Mouse (Mus musculus) MEL (cell line): ENCODE measurements around the gene Atp6v1g2. TPM values are rescaled to one million over a fixed set of nuclear protein-coding genes. Genes with fewer than 3 reads are reported as not detected.

Experiments
- DNase-seq: peaks from one replicate; pipeline ENCODE4 v3.0.0; 2011; ENCODE audit warnings: low read depth, low spot score
- H3K27ac ChIP-seq: 2 replicates; pipeline ENCODE4 v1.5.1; 2012; ENCODE audit warnings: low read depth, mild to moderate bottlenecking, control low read depth, low read length, moderate library complexity; ENCODE audit not compliant: control insufficient read depth
- H3K27me3 ChIP-seq, 2 experiments: fragments of 150-350 bp in 1 of 2; sonication (generic) in 1 of 2; 2 replicates each; pipeline ENCODE4 v1.6.1; 2012; ENCODE audit warnings: low read length in 2 of 2, mild to moderate bottlenecking in 2 of 2, improper control_type of control experiment in 1 of 2, moderate library complexity in 1 of 2; ENCODE audit not compliant: insufficient read depth in 2 of 2, control insufficient read depth in 1 of 2
- H3K36me3 ChIP-seq, 2 experiments: 2 replicates each; pipeline ENCODE4 v1.6.1; 2012 to 2014; ENCODE audit warnings: low read length in 2 of 2, improper control_type of control experiment in 1 of 2, inconsistent platforms in 1 of 2, mild to moderate bottlenecking in 1 of 2; ENCODE audit not compliant: insufficient read depth in 2 of 2, control insufficient read depth in 1 of 2
- H3K4me1 ChIP-seq, 2 experiments: fragments of 150-350 bp in 1 of 2; sonication (generic) in 1 of 2; 2 replicates each; pipeline ENCODE4 v1.6.1; 2012; ENCODE audit warnings: low read length in 2 of 2, improper control_type of control experiment in 1 of 2, mild to moderate bottlenecking in 1 of 2; ENCODE audit not compliant: insufficient read depth in 2 of 2, control insufficient read depth in 1 of 2
- H3K4me3 ChIP-seq, 2 experiments: fragments of 150-350 bp in 1 of 2; sonication (generic) in 1 of 2; 2 replicates each; pipeline ENCODE4 v1.5.1; 2012; ENCODE audit warnings: low read depth in 2 of 2, low read length in 2 of 2, mild to moderate bottlenecking in 2 of 2, moderate library complexity in 2 of 2, control low read depth in 1 of 2, improper control_type of control experiment in 1 of 2; ENCODE audit not compliant: control insufficient read depth in 1 of 2, insufficient read depth in 1 of 2
- H3K79me2 ChIP-seq: 2 replicates; pipeline ENCODE4 v1.6.1; 2012; ENCODE audit warnings: mild to moderate bottlenecking, low read length, moderate library complexity; ENCODE audit not compliant: control insufficient read depth, poor library complexity, insufficient read depth
- H3K9ac ChIP-seq: 2 replicates; pipeline ENCODE4 v1.6.1; 2012; ENCODE audit warnings: low read depth, mild to moderate bottlenecking, control low read depth, low read length, moderate library complexity; ENCODE audit not compliant: control insufficient read depth, poor library complexity, severe bottlenecking
- H3K9me3 ChIP-seq: fragments of 150-350 bp; sonication (generic); replicated peaks from 2 replicates; pipeline ENCODE4 v1.6.1; 2012; ENCODE audit warnings: mild to moderate bottlenecking, low read length, improper control_type of control experiment, moderate library complexity; ENCODE audit not compliant: insufficient read depth
- CHD1 ChIP-seq: IDR thresholded peaks from 2 replicates; pipeline ENCODE4 v1.6.1; 2012; ENCODE audit warnings: low read depth, mild to moderate bottlenecking, inconsistent platforms, low read length, improper control_type of control experiment
- CHD2 ChIP-seq: IDR thresholded peaks from 2 replicates; pipeline ENCODE4 v1.6.1; 2011; ENCODE audit warnings: low read length, improper control_type of control experiment
- CTCF ChIP-seq, 3 experiments: IDR thresholded peaks in 2 of 3; conservative IDR thresholded peaks in 1 of 3; 2 replicates each; pipeline ENCODE4 v1.5.1; 2011 to 2012; ENCODE audit warnings: low read length in 3 of 3, low read depth in 2 of 3, mild to moderate bottlenecking in 2 of 3, improper control_type of control experiment in 1 of 3, inconsistent platforms in 1 of 3, mixed read lengths in 1 of 3, moderate library complexity in 1 of 3; ENCODE audit not compliant: control insufficient read depth in 1 of 3, insufficient read depth in 1 of 3, poor library complexity in 1 of 3, severe bottlenecking in 1 of 3
- E2F4 ChIP-seq: IDR thresholded peaks from 2 replicates; pipeline ENCODE4 v1.6.1; 2011; ENCODE audit warnings: low read depth, low read length, improper control_type of control experiment, borderline replicate concordance
- ELF1 ChIP-seq: IDR thresholded peaks from 2 replicates; pipeline ENCODE4 v1.6.1; 2014; ENCODE audit warnings: low read depth, mild to moderate bottlenecking, inconsistent platforms, low read length, improper control_type of control experiment, moderate library complexity
- EP300 ChIP-seq, 2 experiments: IDR thresholded peaks; 2 replicates each; pipeline ENCODE4 v1.6.1; 2011; ENCODE audit warnings: improper control_type of control experiment in 2 of 2, low read length in 2 of 2, low read depth in 1 of 2, mild to moderate bottlenecking in 1 of 2
- ETS1 ChIP-seq: IDR thresholded peaks from 2 replicates; pipeline ENCODE4 v1.6.1; 2012; ENCODE audit warnings: low read depth, mild to moderate bottlenecking, inconsistent platforms, low read length, improper control_type of control experiment, moderate library complexity
- GABPA ChIP-seq: IDR thresholded peaks from 2 replicates; pipeline ENCODE4 v1.6.1; 2012; ENCODE audit warnings: low read depth, mild to moderate bottlenecking, inconsistent platforms, low read length, improper control_type of control experiment, moderate library complexity
- GATA1 ChIP-seq: IDR thresholded peaks from 2 replicates; pipeline ENCODE4 v1.6.1; 2011; ENCODE audit warnings: low read depth, low read length, improper control_type of control experiment
- HCFC1 ChIP-seq: IDR thresholded peaks from 2 replicates; pipeline ENCODE4 v1.6.1; 2012; ENCODE audit warnings: low read depth, mild to moderate bottlenecking, inconsistent platforms, low read length, improper control_type of control experiment, moderate library complexity
- JUND ChIP-seq: IDR thresholded peaks from 2 replicates; pipeline ENCODE4 v1.6.1; 2011; ENCODE audit warnings: low read depth, mild to moderate bottlenecking, improper control_type of control experiment, low read length
- MAFK ChIP-seq: IDR thresholded peaks from 2 replicates; pipeline ENCODE4 v1.6.1; 2011; ENCODE audit warnings: low read depth, mild to moderate bottlenecking, low read length, improper control_type of control experiment, borderline replicate concordance
- MAX ChIP-seq: IDR thresholded peaks from 2 replicates; pipeline ENCODE4 v1.6.1; 2011; ENCODE audit warnings: low read length, improper control_type of control experiment
- MAZ ChIP-seq: IDR thresholded peaks from 2 replicates; pipeline ENCODE4 v1.6.1; 2012; ENCODE audit warnings: low read depth, mild to moderate bottlenecking, inconsistent platforms, low read length, improper control_type of control experiment
- MEF2A ChIP-seq: IDR thresholded peaks from 2 replicates; pipeline ENCODE4 v1.6.1; 2014; ENCODE audit warnings: low read depth, mild to moderate bottlenecking, inconsistent platforms, low read length, improper control_type of control experiment; ENCODE audit not compliant: poor library complexity, insufficient replicate concordance, severe bottlenecking; ENCODE audit errors: extremely low read depth
- MXI1 ChIP-seq: IDR thresholded peaks from 2 replicates; pipeline ENCODE4 v1.6.1; 2011; ENCODE audit warnings: mild to moderate bottlenecking, low read depth, low read length, improper control_type of control experiment
- MYB ChIP-seq: IDR thresholded peaks from 2 replicates; pipeline ENCODE4 v1.6.1; 2011; ENCODE audit warnings: mild to moderate bottlenecking, low read depth, low read length, improper control_type of control experiment
- NELFE ChIP-seq: IDR thresholded peaks from 2 replicates; pipeline ENCODE4 v1.6.1; 2011; ENCODE audit warnings: low read depth, low read length, improper control_type of control experiment
- NRF1 ChIP-seq: IDR thresholded peaks from 2 replicates; pipeline ENCODE4 v1.6.1; 2014; ENCODE audit warnings: low read depth, mild to moderate bottlenecking, inconsistent platforms, low read length, improper control_type of control experiment, moderate library complexity; ENCODE audit not compliant: poor library complexity, insufficient read depth, severe bottlenecking
- POLR2A ChIP-seq, 2 experiments: IDR thresholded peaks; 2 replicates each; pipeline ENCODE4 v1.6.1; 2011 to 2012; ENCODE audit warnings: low read length in 2 of 2, mild to moderate bottlenecking in 2 of 2, control low read depth in 1 of 2, improper control_type of control experiment in 1 of 2, low read depth in 1 of 2, moderate library complexity in 1 of 2; ENCODE audit not compliant: control insufficient read depth in 1 of 2, insufficient read depth in 1 of 2, poor library complexity in 1 of 2
- POLR2AphosphoS2 ChIP-seq: IDR thresholded peaks from 2 replicates; pipeline ENCODE4 v1.6.1; 2011; ENCODE audit warnings: low read length, improper control_type of control experiment
- POLR2AphosphoS5 ChIP-seq: IDR thresholded peaks from 2 replicates; pipeline ENCODE4 v1.6.1; 2012; ENCODE audit warnings: low read depth, borderline replicate concordance, mild to moderate bottlenecking, inconsistent platforms, low read length, moderate library complexity, mixed read lengths
- RAD21 ChIP-seq: IDR thresholded peaks from 2 replicates; pipeline ENCODE4 v1.6.1; 2011; ENCODE audit warnings: mild to moderate bottlenecking, low read depth, low read length, improper control_type of control experiment
- RCOR1 ChIP-seq: IDR thresholded peaks from 2 replicates; pipeline ENCODE4 v1.6.1; 2012; ENCODE audit warnings: low read depth, mild to moderate bottlenecking, inconsistent platforms, low read length, improper control_type of control experiment
- SIN3A ChIP-seq: IDR thresholded peaks from 2 replicates; pipeline ENCODE4 v1.6.1; 2012; ENCODE audit warnings: low read length, improper control_type of control experiment, inconsistent platforms
- SMC3 ChIP-seq: IDR thresholded peaks from 2 replicates; pipeline ENCODE4 v1.6.1; 2011; ENCODE audit warnings: low read depth, low read length, improper control_type of control experiment
- TAL1 ChIP-seq: IDR thresholded peaks from 2 replicates; pipeline ENCODE4 v1.6.1; 2012; ENCODE audit warnings: mild to moderate bottlenecking, inconsistent platforms, low read length, moderate library complexity, mixed read lengths
- TBP ChIP-seq: IDR thresholded peaks from 2 replicates; pipeline ENCODE4 v1.8.0; 2011; ENCODE audit warnings: low read depth, low read length, improper control_type of control experiment
- UBTF ChIP-seq: IDR thresholded peaks from 2 replicates; pipeline ENCODE4 v1.6.1; 2012; ENCODE audit warnings: low read depth, mild to moderate bottlenecking, inconsistent platforms, low read length, improper control_type of control experiment, moderate library complexity, borderline replicate concordance; ENCODE audit not compliant: insufficient read depth
- USF1 ChIP-seq: IDR thresholded peaks from 2 replicates; pipeline ENCODE4 v1.6.1; 2014; ENCODE audit warnings: low read depth, mild to moderate bottlenecking, inconsistent platforms, low read length, improper control_type of control experiment, moderate library complexity
- USF2 ChIP-seq, 2 experiments: IDR thresholded peaks; 2 replicates each; pipeline ENCODE4 v1.6.1; 2011 to 2012; ENCODE audit warnings: improper control_type of control experiment in 2 of 2, low read length in 2 of 2, borderline replicate concordance in 1 of 2, inconsistent platforms in 1 of 2, low read depth in 1 of 2, mild to moderate bottlenecking in 1 of 2; ENCODE audit not compliant: insufficient read depth in 1 of 2
- ZC3H11A ChIP-seq: IDR thresholded peaks from 2 replicates; pipeline ENCODE4 v1.6.1; 2012; ENCODE audit warnings: low read depth, mild to moderate bottlenecking, inconsistent platforms, low read length, improper control_type of control experiment
- ZKSCAN1 ChIP-seq: IDR thresholded peaks from 2 replicates; pipeline ENCODE4 v1.6.1; 2012; ENCODE audit warnings: low read depth, mild to moderate bottlenecking, inconsistent platforms, low read length, improper control_type of control experiment, moderate library complexity
- ZMIZ1 ChIP-seq: IDR thresholded peaks from 2 replicates; pipeline ENCODE4 v1.6.1; 2012; ENCODE audit warnings: low read depth, mild to moderate bottlenecking, inconsistent platforms, low read length, improper control_type of control experiment, moderate library complexity
- ZNF384 ChIP-seq: IDR thresholded peaks from 2 replicates; pipeline ENCODE4 v1.6.1; 2012; ENCODE audit warnings: low read depth, mild to moderate bottlenecking, inconsistent platforms, low read length, improper control_type of control experiment
- polyA plus RNA-seq, 2 experiments: library from polyadenylated mRNA; stranded (reverse) in 1 of 2; unstranded in 1 of 2; fragments of >175 nt in 1 of 2; fragments of >200 nt in 1 of 2; gene quantifications; 2 replicates each; pipeline versions ENCODE4 v1.2.1 to v1.2.4; 2012; ENCODE audit warnings: low replicate concordance in 2 of 2, low read depth in 1 of 2; ENCODE audit not compliant: insufficient read length in 2 of 2, insufficient read depth in 1 of 2, missing spikeins in 1 of 2
- total RNA-seq: library from RNA; depleted of rRNA; stranded (reverse); fragments of 300-350 nt; gene quantifications from 2 replicates; pipeline ENCODE4 v1.2.3, GENCODE M21; 2012

Atp6v1g2 gene
- total and polyA plus RNA-seq, 3 experiments, result 0.46 to 4.7 TPM; not detected in 1

DNA sequence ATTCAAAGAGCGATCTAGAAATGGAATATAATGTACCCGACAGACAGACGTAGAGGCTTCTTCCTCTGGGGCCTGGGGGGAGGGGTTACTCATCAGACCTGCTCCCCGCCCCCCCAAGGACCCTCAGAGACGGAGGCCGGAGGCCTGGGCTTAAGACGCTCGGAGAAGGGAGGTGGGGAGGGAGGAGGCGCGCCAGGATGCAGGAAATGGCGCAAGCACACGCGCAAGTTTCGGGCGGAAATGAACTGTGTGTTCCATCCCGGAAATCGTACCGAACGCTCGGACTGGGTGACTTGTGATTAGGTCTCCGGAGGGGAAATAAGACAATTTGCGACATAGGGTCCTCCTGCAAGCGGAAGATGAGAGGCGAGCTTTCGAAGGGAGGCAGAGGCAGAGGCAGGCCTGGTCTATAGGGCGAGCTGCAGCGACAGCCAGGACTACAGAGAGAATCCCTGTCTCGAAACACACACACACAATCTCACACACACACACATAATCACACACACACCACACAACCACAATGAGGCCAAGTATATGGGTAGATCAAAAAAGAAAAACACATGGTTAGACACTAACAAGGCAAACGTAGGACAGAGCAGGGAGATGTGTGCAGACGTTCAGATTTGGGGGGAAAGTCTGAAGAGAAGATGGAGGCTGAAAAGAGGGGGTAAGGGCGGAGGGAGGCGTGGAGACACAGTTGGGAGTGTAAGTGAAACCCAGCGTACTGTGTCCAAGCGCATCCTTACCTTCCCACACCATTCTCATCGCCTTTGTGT, 2.3 kb downstream of the Atp6v1g2 start, which contains the start of gene Nfkbil1:
Nfkbil1 (minus strand) TSS at position 179 of the 776 bp plus-strand sequence.
- H3K79me2 ChIP-seq, result peaks cover 23% of the 10 kb centered on the region
- peak within 1 kb of the TSS; percentile 98 for H3K27ac ChIP-seq
- no peaks in the 10 kb centered on the region for H3K27me3 ChIP-seq
- peak within 1 kb of the TSS; percentile 64 to 94 for H3K4me3 ChIP-seq
- H3K9me3 ChIP-seq, result no peaks in the 10 kb centered on the region
- H3K36me3 ChIP-seq, result peaks cover 3 to 12% of the 10 kb centered on the region in 2 experiments; a peak in 2 of 4 replicates
- peak within 1 kb of the TSS; percentile 94 for H3K9ac ChIP-seq
- DNase-seq, result peak; percentile 99
- H3K4me1 ChIP-seq, result peaks cover 4 to 17% of the 10 kb centered on the region in 2 experiments; a peak in 3 of 4 replicates
- TF ChIP-seq E2F4 (no peak), RAD21 (no peak), MAZ (peak; percentile 97), TBP (peak; percentile 88), USF1 (peak; percentile 62), EP300 (IDR thresholded peaks at IDR 0.05; ENCODE audit: low read depth in 1 of 2, low read length in 2 of 2) (peak in 1 of 2 experiments; percentile 51; a peak in 2 of 4 replicates), RCOR1 (peak; percentile 55), CHD2 (peak; percentile 64), MYB (no peak), SIN3A (peak; percentile 96), USF2 (IDR thresholded peaks at IDR 0.05; ENCODE audit: borderline replicate concordance in 1 of 2, insufficient read depth in 1 of 2, low read depth in 1 of 2, low read length in 2 of 2) (no peak), ZKSCAN1 (no peak), UBTF (no peak), POLR2A (IDR thresholded peaks at IDR 0.05; ENCODE audit: control insufficient read depth in 1 of 2, insufficient read depth in 1 of 2, low read depth in 1 of 2, low read length in 2 of 2, poor library complexity in 1 of 2) (peak; percentile 75 to 78), MXI1 (peak; percentile 85), MAX (peak; percentile 93), JUND (peak; percentile 77; the same call in 1 of the 2 replicates), POLR2AphosphoS5 (no peak), CHD1 (peak; percentile 68; the same call in 1 of the 2 replicates), ETS1 (peak; percentile 66), ZMIZ1 (peak; percentile 67), POLR2AphosphoS2 (peak; percentile 63; the same call in 1 of the 2 replicates), MEF2A (peak; percentile 22; the same call in 1 of the 2 replicates), GATA1 (peak; percentile 15; the same call in 1 of the 2 replicates), NRF1 (peak; percentile 61; the same call in 1 of the 2 replicates), HCFC1 (peak; percentile 98), ELF1 (peak; percentile 98), SMC3 (peak; percentile 40), TAL1 (no peak), NELFE (peak; percentile 75), GABPA (no peak), ZC3H11A (peak; percentile 25; the same call in 1 of the 2 replicates), MAFK (no peak), ZNF384 (0 out of 2 replicates have a peak, but pooled peaks have one; percentile 4), CTCF (IDR thresholded peaks at IDR 0.05 in 2 of 3, conservative IDR thresholded peaks at IDR 0.05 in 1 of 3; ENCODE audit: control insufficient read depth in 1 of 3, insufficient read depth in 1 of 3, low read depth in 2 of 3, low read length in 3 of 3, poor library complexity in 1 of 3, severe bottlenecking in 1 of 3) (peak in 1 of 3 experiments; percentile 9; a peak in 1 of 6 replicates)
